Mouse (Mus musculus): Measurements from ENCODE around the gene Jade2. TPM values are rescaled to one million over a fixed set of nuclear protein-coding genes. Genes with fewer than 3 reads are reported as not detected.
A peak's percentile ranks its signal among the peaks of the same experiment; 100 is the strongest.

Gene Jade2
- polyA plus RNA-seq, 1 experiment from 2014 or later: 0.52 TPM

- Histone ChIP-seq H3K4me3 (ENCODE audit: low read depth, low read length) (no peak overlapping the region), H3K4me1 (ENCODE audit: control insufficient read depth, insufficient read depth, low read length) (no peaks in the 10 kb centered on the region), H3K36me3 (replicated peaks; ENCODE audit: control insufficient read depth, insufficient read depth, low read depth, low read length) (no peaks in the 10 kb centered on the region), H3K27ac (replicated peaks; ENCODE audit: low read depth, low read length) (no peak overlapping the region), H3K27me3 (ENCODE audit: control insufficient read depth, insufficient read depth, low read length) (no peaks in the 10 kb centered on the region), H3K9me3 (replicated peaks; ENCODE audit: control insufficient read depth, low read length) (no peaks in the 10 kb centered on the region), H3K4me2 (ENCODE audit: low read depth, low read length) (no peak overlapping the region), H3K9ac (replicated peaks; ENCODE audit: low read length) (no peak overlapping the region)
- DNase-seq (ENCODE audit: low spot score) (no peak), ATAC-seq (replicated peaks; ENCODE audit: insufficient number of reproducible peaks, low FRiP score, low TSS enrichment, low read depth) (no peak)
- WGBS: 92% methylated on average over 19 of the region's 19 CpGs
Observed at GRCm38 (mm10) chr11:51824867-51825424, 32.5 kb downstream of the Jade2 start.

GRCm38 (mm10) chr11:51823963-51824753 lies 33.3 kb downstream of the Jade2 start:
- ATAC-seq (replicated peaks; ENCODE audit: insufficient number of reproducible peaks, low FRiP score, low TSS enrichment, low read depth) (no peak), DNase-seq (ENCODE audit: low spot score) (no peak)
- Histone ChIP-seq H3K4me2 (ENCODE audit: low read depth, low read length) (no peak overlapping the region), H3K9ac (replicated peaks; ENCODE audit: low read length) (no peak overlapping the region), H3K4me3 (ENCODE audit: low read depth, low read length) (no peak overlapping the region), H3K27ac (replicated peaks; ENCODE audit: low read depth, low read length) (no peak overlapping the region), H3K9me3 (replicated peaks; ENCODE audit: control insufficient read depth, low read length) (no peaks in the 10 kb centered on the region), H3K4me1 (ENCODE audit: control insufficient read depth, insufficient read depth, low read length) (no peaks in the 10 kb centered on the region), H3K36me3 (replicated peaks; ENCODE audit: control insufficient read depth, insufficient read depth, low read depth, low read length) (no peaks in the 10 kb centered on the region), H3K27me3 (ENCODE audit: control insufficient read depth, insufficient read depth, low read length) (no peaks in the 10 kb centered on the region)
- WGBS: 94% methylated on average over 3 of the region's 3 CpGs

- H3K4me3 ChIP-seq (ENCODE audit: low read depth, low read length): no peak overlapping the region
Observed at GRCm38 (mm10) chr11:51823271-51823670, 34.2 kb downstream of the Jade2 start.

GRCm38 (mm10) chr11:51822736-51823135 lies 34.7 kb downstream of the Jade2 start:
- 53% methylated on average over 4 of the region's 4 CpGs for WGBS
- ATAC-seq (replicated peaks; ENCODE audit: insufficient number of reproducible peaks, low FRiP score, low TSS enrichment, low read depth) (no peak), DNase-seq (ENCODE audit: low spot score) (no peak)
- Histone ChIP-seq H3K4me1 (ENCODE audit: control insufficient read depth, insufficient read depth, low read length) (no peaks in the 10 kb centered on the region), H3K27me3 (ENCODE audit: control insufficient read depth, insufficient read depth, low read length) (no peaks in the 10 kb centered on the region), H3K9me3 (replicated peaks; ENCODE audit: control insufficient read depth, low read length) (no peaks in the 10 kb centered on the region), H3K36me3 (replicated peaks; ENCODE audit: control insufficient read depth, insufficient read depth, low read depth, low read length) (no peaks in the 10 kb centered on the region), H3K27ac (replicated peaks; ENCODE audit: low read depth, low read length) (no peak overlapping the region), H3K4me3 (ENCODE audit: low read depth, low read length) (no peak overlapping the region), H3K9ac (replicated peaks; ENCODE audit: low read length) (no peak overlapping the region), H3K4me2 (ENCODE audit: low read depth, low read length) (no peak overlapping the region)

More at GRCm38 (mm10) chr11:51823271-51823670, 34.2 kb downstream of the Jade2 start:
- H3K4me2 ChIP-seq (ENCODE audit: low read depth, low read length): no peak overlapping the region
- H3K9ac ChIP-seq (replicated peaks; ENCODE audit: low read length): no peak overlapping the region
- no peak for ATAC-seq (replicated peaks; ENCODE audit: insufficient number of reproducible peaks, low FRiP score, low TSS enrichment, low read depth)
- no peaks in the 10 kb centered on the region for H3K27me3 ChIP-seq (ENCODE audit: control insufficient read depth, insufficient read depth, low read length)
- no peak overlapping the region for H3K27ac ChIP-seq (replicated peaks; ENCODE audit: low read depth, low read length)
- WGBS: 83% methylated on average over 11 of the region's 11 CpGs
- no peaks in the 10 kb centered on the region for H3K9me3 ChIP-seq (replicated peaks; ENCODE audit: control insufficient read depth, low read length)
- H3K4me1 ChIP-seq (ENCODE audit: control insufficient read depth, insufficient read depth, low read length): no peaks in the 10 kb centered on the region
- no peaks in the 10 kb centered on the region for H3K36me3 ChIP-seq (replicated peaks; ENCODE audit: control insufficient read depth, insufficient read depth, low read depth, low read length)
- no peak for DNase-seq (ENCODE audit: low spot score)

- DNase-seq (ENCODE audit: low spot score) (peak; percentile 84), ATAC-seq (replicated peaks; ENCODE audit: insufficient number of reproducible peaks, low FRiP score, low TSS enrichment, low read depth) (no peak)
- Histone ChIP-seq H3K36me3 (replicated peaks; ENCODE audit: control insufficient read depth, insufficient read depth, low read depth, low read length) (no peaks in the 10 kb centered on the region), H3K4me2 (ENCODE audit: low read depth, low read length) (no peak overlapping the region), H3K27ac (replicated peaks; ENCODE audit: low read depth, low read length) (no peak overlapping the region), H3K4me3 (ENCODE audit: low read depth, low read length) (no peak overlapping the region), H3K27me3 (ENCODE audit: control insufficient read depth, insufficient read depth, low read length) (no peaks in the 10 kb centered on the region), H3K4me1 (ENCODE audit: control insufficient read depth, insufficient read depth, low read length) (no peaks in the 10 kb centered on the region), H3K9ac (replicated peaks; ENCODE audit: low read length) (no peak overlapping the region), H3K9me3 (replicated peaks; ENCODE audit: control insufficient read depth, low read length) (no peaks in the 10 kb centered on the region)
- 42% methylated on average over 11 of the region's 11 CpGs for WGBS
Observed at GRCm38 (mm10) chr11:51820861-51821260, 36.6 kb downstream of the Jade2 start.

GRCm38 (mm10) chr11:51819964-51820363 lies 37.5 kb downstream of the Jade2 start:
- Histone ChIP-seq H3K36me3 (replicated peaks; ENCODE audit: control insufficient read depth, insufficient read depth, low read depth, low read length) (no peaks in the 10 kb centered on the region), H3K27me3 (ENCODE audit: control insufficient read depth, insufficient read depth, low read length) (no peaks in the 10 kb centered on the region), H3K9me3 (replicated peaks; ENCODE audit: control insufficient read depth, low read length) (no peaks in the 10 kb centered on the region), H3K4me2 (ENCODE audit: low read depth, low read length) (no peak overlapping the region), H3K4me3 (ENCODE audit: low read depth, low read length) (no peak overlapping the region), H3K9ac (replicated peaks; ENCODE audit: low read length) (no peak overlapping the region), H3K27ac (replicated peaks; ENCODE audit: low read depth, low read length) (no peak overlapping the region), H3K4me1 (ENCODE audit: control insufficient read depth, insufficient read depth, low read length) (no peaks in the 10 kb centered on the region)
- no peak for ATAC-seq (replicated peaks; ENCODE audit: insufficient number of reproducible peaks, low FRiP score, low TSS enrichment, low read depth)
- WGBS: 74% methylated on average over 3 of the region's 3 CpGs
- peak; percentile 32 for DNase-seq (ENCODE audit: low spot score)

- Histone ChIP-seq H3K36me3 (replicated peaks; ENCODE audit: control insufficient read depth, insufficient read depth, low read depth, low read length) (no peaks in the 10 kb centered on the region), H3K4me3 (ENCODE audit: low read depth, low read length) (no peak overlapping the region), H3K4me1 (ENCODE audit: control insufficient read depth, insufficient read depth, low read length) (no peaks in the 10 kb centered on the region), H3K4me2 (ENCODE audit: low read depth, low read length) (no peak overlapping the region), H3K9ac (replicated peaks; ENCODE audit: low read length) (no peak overlapping the region), H3K27ac (replicated peaks; ENCODE audit: low read depth, low read length) (no peak overlapping the region), H3K9me3 (replicated peaks; ENCODE audit: control insufficient read depth, low read length) (no peaks in the 10 kb centered on the region), H3K27me3 (ENCODE audit: control insufficient read depth, insufficient read depth, low read length) (no peaks in the 10 kb centered on the region)
- ATAC-seq (replicated peaks; ENCODE audit: insufficient number of reproducible peaks, low FRiP score, low TSS enrichment, low read depth) (no peak), DNase-seq (ENCODE audit: low spot score) (no peak)
- WGBS: 83% methylated on average over 4 of the region's 4 CpGs
Observed at GRCm38 (mm10) chr11:51818837-51819236, 38.6 kb downstream of the Jade2 start.

GRCm38 (mm10) chr11:51817756-51818155 lies 39.7 kb downstream of the Jade2 start:
- Histone ChIP-seq H3K4me3 (ENCODE audit: low read depth, low read length) (no peak overlapping the region), H3K36me3 (replicated peaks; ENCODE audit: control insufficient read depth, insufficient read depth, low read depth, low read length) (no peaks in the 10 kb centered on the region), H3K27ac (replicated peaks; ENCODE audit: low read depth, low read length) (no peak overlapping the region), H3K9me3 (replicated peaks; ENCODE audit: control insufficient read depth, low read length) (no peaks in the 10 kb centered on the region), H3K4me2 (ENCODE audit: low read depth, low read length) (no peak overlapping the region), H3K9ac (replicated peaks; ENCODE audit: low read length) (no peak overlapping the region), H3K4me1 (ENCODE audit: control insufficient read depth, insufficient read depth, low read length) (no peaks in the 10 kb centered on the region), H3K27me3 (ENCODE audit: control insufficient read depth, insufficient read depth, low read length) (no peaks in the 10 kb centered on the region)
- DNase-seq (ENCODE audit: low spot score) (peak; percentile 90), ATAC-seq (replicated peaks; ENCODE audit: insufficient number of reproducible peaks, low FRiP score, low TSS enrichment, low read depth) (no peak)
- WGBS: 42% methylated on average over 6 of the region's 6 CpGs

Data from embryonic facial prominence, embryonic 11.5 days (tissue).